Mouse (Mus musculus) hindbrain, embryonic 10.5 days (tissue): ENCODE results near the gene Fam169b. TPM values are rescaled to one million over a fixed set of nuclear protein-coding genes. Genes with fewer than 3 reads are reported as not detected.
"Not testable (repeated sequence)": the region's sequence is repeated elsewhere in the genome, so short reads cannot be mapped to it uniquely, and the experiment has no call there.

Experiments used
- DNase-seq: peaks from one replicate; pipeline ENCODE4 v3.0.0-alpha.2; 2017; ENCODE audit warnings: low spot score
- H3K27ac ChIP-seq: fragments of 300-500 bp; sonication (generic); 2 replicates; pipeline ENCODE4 v1.5.1; 2016; ENCODE audit warnings: mild to moderate bottlenecking, moderate library complexity
- H3K27me3 ChIP-seq: fragments of 300-500 bp; sonication (generic); 2 replicates; pipeline ENCODE4 v1.6.1; 2016; ENCODE audit warnings: mild to moderate bottlenecking; ENCODE audit not compliant: poor library complexity, insufficient read depth, severe bottlenecking
- H3K36me3 ChIP-seq: fragments of 300-500 bp; sonication (generic); 2 replicates; pipeline ENCODE4 v1.6.1; 2016; ENCODE audit warnings: mild to moderate bottlenecking, moderate library complexity
- H3K4me1 ChIP-seq: fragments of 300-500 bp; sonication (generic); replicated peaks from 2 replicates; pipeline ENCODE4 v1.6.1; 2016; ENCODE audit warnings: mild to moderate bottlenecking
- H3K4me3 ChIP-seq: fragments of 300-500 bp; sonication (generic); 2 replicates; pipeline ENCODE4 v1.5.1; 2016; ENCODE audit warnings: mild to moderate bottlenecking, moderate library complexity
- H3K9me3 ChIP-seq: fragments of 300-500 bp; sonication (generic); 2 replicates; pipeline ENCODE4 v1.6.1; 2016; ENCODE audit warnings: mild to moderate bottlenecking, moderate library complexity
- WGBS: fragments of 180-500 bp; shearing (Covaris S2); methylation state at CpG from one replicate; pipeline ENCODE4 v1.1.7; 2016; 5-methylcytosine and 5-hydroxymethylcytosine counted together
- polyA plus RNA-seq: library from polyadenylated mRNA; unstranded; fragments of >200 nt; fragmentation: Nextera tagmentation; extraction: Ambion mirVana; gene quantifications from 2 replicates; pipeline ENCODE4 v1.2.1, GENCODE M21; 2016

Fam169b gene
- polyA plus RNA-seq, 1 experiment from 2014 or later: 1.2 TPM

DNA sequence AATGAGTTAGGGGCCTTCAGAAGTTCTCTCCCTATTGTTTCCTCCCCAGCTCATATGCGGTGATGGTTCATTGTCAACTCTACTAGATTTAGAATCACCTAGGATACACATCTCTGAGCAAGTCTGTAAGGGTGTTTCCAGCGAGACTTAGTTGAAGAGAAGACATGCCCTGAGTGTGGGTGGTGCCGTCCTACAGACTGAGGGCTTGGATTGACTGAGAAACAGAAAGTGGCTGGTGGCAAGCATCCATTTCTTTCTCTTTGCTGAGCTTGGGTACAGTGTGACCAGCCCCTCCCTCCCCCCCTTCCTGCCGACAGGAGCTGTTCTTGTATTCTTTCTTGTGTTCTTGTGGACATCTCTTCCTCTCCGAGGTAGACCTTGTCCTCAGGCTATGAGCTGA is 7.7 kb downstream of the Fam169b start:
- peaks cover 22% of the 10 kb centered on the region for H3K4me1 ChIP-seq
- H3K4me3 ChIP-seq: no peak overlapping the region
- no peaks in the 10 kb centered on the region for H3K9me3 ChIP-seq
- DNase-seq: no peak
- H3K36me3 ChIP-seq: no peaks in the 10 kb centered on the region
- no peak overlapping the region for H3K27ac ChIP-seq
- WGBS: 75% methylated on average over 5 of the region's 5 CpGs
- peaks cover 18% of the 10 kb centered on the region for H3K27me3 ChIP-seq

DNA sequence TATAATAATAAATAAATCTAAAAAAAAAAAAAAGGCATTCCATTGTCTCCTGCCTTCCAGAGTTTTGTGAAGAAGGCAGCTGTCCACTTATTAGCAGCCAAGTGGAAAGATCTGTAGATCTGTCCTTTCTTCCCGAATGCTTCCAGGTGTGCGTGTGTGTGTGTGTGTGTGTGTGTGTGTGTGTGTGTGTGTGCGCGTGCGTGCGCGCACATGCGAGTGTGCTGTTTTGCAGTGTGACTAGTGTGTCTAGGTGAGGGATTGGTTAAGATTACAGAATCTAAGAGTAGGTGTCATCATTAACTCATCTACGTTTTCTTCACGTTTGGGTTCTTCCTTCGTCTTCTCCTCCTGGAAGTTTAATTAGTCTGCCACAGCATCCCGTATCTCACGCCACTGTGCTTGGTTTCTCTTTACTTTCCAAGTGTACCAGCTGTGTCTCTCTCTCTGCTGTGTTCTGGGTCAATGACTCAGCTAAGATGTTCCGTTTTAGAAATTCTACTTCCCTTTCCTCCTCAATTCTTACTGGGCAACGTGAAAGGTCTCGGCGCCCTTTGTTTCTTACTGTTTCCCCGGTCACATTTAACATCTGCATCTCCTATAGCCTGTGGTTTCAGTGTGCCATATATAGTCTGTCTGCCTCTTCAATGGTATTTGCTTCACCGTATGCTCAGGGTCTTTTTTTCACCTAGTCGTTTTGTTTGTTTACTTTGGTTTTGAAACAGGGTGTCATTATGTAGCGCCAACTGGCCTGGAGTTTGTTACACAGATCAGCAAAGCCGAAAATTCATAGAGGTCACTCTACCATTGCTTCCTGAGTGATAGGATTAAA is 8.9 kb downstream of the Fam169b start:
- Histone ChIP-seq H3K27ac (no peak overlapping the region), H3K4me3 (no peak overlapping the region), H3K36me3 (no peaks in the 10 kb centered on the region), H3K9me3 (no peaks in the 10 kb centered on the region), H3K4me1 (peaks cover 12% of the 10 kb centered on the region), H3K27me3 (peaks cover 6% of the 10 kb centered on the region)
- DNase-seq: no peak
- WGBS: 89% methylated on average over 22 of the region's 22 CpGs

DNA sequence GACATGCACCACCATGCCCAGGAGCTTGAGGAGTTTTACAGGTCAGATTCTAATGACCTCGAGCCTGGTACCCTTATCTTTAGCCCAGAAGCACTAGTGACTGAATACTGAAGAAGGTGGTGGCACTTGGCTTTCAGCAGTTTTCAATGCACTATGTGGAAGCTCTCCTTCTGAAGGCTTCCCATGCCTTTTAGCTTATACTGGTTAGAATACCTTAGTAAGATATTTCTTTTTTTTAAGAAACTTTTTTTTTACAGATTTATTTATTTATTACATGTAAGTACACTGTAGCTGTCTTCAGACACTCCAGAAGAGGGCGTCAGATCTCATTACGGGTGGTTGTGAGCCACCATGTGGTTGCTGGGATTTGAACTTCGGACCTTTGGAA is 9.5 kb downstream of the Fam169b start:
- not testable (repeated sequence) for H3K27me3 ChIP-seq, DNase-seq, H3K4me3 ChIP-seq, H3K36me3 ChIP-seq, H3K27ac ChIP-seq, H3K9me3 ChIP-seq
- WGBS: 85% methylated on average over 4 of the region's 4 CpGs
- peaks cover 12% of the 10 kb centered on the region for H3K4me1 ChIP-seq

DNA sequence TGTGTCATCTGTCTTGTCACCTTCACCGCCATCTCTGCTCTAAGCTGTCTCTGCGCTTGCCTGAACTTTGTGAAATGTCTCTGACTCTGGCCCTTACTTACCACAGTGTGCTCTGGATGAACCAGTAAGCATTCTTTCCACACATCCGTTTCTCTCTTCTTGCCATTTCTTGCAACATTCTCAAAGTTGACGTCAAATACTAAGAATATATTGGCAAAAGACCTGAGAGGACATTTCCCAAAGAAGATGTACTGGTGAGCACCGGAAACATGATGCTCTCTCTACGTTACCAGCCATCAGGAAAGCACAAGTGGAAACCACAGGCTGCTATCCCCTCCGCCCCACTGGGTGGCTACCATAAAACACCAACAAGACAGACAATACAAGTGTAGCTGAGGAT is 10.1 kb downstream of the Fam169b start:
- H3K4me1 ChIP-seq: peaks cover 12% of the 10 kb centered on the region
- no peak overlapping the region for H3K4me3 ChIP-seq
- no peak overlapping the region for H3K27ac ChIP-seq
- H3K9me3 ChIP-seq: no peaks in the 10 kb centered on the region
- 92% methylated on average over 7 of the region's 7 CpGs for WGBS
- H3K27me3 ChIP-seq: no peaks in the 10 kb centered on the region
- DNase-seq: no peak
- H3K36me3 ChIP-seq: no peaks in the 10 kb centered on the region

DNA sequence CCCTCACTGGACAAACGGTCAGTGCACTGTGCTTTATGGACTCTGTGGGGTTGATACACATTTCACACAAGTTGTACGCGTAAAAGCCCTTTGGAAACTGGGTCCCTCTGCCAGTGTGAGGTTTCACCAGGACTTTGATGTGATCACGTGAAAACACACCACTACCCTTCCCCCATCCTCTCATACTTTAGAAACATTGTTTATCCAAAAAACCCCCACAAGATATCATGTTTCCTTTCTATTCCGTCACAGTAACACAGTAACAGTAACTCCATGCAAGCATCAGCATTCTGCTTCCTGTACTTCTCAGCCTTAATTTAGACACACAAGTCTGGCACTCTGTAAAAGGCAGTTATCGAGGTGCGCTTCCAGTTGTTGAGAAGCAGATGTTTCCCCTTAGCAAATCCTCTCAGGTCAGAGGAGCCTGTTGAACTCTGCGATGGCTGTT is 12.2 kb downstream of the Fam169b start:
- Histone ChIP-seq H3K27me3 (no peaks in the 10 kb centered on the region), H3K27ac (no peak overlapping the region), H3K36me3 (no peaks in the 10 kb centered on the region), H3K4me1 (peaks cover 8% of the 10 kb centered on the region; the same call in 1 of the 2 replicates), H3K4me3 (no peak overlapping the region), H3K9me3 (no peaks in the 10 kb centered on the region)
- no peak for DNase-seq
- WGBS: 68% methylated on average over 8 of the region's 8 CpGs

DNA sequence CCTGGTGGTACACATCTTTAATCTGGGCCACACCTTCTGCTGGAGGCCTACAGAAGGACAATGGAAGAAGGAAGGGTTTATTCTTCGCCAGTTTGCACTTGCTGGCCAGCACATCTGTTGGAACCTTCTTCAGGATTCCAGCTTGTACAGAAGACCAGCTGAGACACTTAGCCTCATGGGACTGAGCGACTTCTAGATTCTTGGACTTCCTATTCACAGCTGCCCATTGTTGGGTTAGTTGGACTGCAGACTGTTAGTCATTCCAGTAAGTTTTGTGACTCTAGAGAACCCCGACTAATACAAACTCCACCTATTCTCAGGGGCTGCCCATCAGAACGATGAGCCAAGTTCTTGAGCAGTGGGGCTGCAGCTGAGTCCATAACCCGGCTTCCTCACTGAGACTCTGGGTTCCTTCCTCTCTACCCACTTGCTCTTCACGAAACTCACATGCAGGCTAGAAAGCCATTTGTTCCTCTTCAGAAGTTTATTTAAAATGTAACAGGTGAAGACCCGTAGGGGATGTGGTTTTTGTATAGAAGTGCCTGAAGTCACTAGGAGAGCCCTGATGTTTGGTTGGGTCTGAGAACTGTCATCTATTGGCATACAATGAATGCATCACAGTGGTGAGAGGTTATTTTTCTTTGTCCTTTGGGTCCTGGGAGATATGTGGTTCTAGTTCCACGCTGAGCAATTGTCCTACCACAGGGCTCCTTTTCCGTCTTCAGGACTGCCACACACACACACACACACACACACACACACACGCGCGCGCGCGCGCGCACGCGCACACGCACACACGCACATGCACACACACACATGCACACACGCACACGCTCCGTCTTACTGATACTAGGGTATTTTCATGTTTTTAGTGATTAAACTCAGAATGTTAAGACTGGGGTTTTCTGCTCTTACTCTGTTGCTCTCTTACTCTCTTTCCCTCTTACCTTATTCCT is 13.2 kb downstream of the Fam169b start:
- WGBS: 94% methylated on average over 24 of the region's 24 CpGs
- H3K9me3 ChIP-seq: no peaks in the 10 kb centered on the region
- H3K4me1 ChIP-seq: peaks cover 8% of the 10 kb centered on the region; the same call in 1 of the 2 replicates
- no peaks in the 10 kb centered on the region for H3K27me3 ChIP-seq
- DNase-seq: no peak
- H3K36me3 ChIP-seq: no peaks in the 10 kb centered on the region
- H3K27ac ChIP-seq: no peak overlapping the region
- H3K4me3 ChIP-seq: no peak overlapping the region

DNA sequence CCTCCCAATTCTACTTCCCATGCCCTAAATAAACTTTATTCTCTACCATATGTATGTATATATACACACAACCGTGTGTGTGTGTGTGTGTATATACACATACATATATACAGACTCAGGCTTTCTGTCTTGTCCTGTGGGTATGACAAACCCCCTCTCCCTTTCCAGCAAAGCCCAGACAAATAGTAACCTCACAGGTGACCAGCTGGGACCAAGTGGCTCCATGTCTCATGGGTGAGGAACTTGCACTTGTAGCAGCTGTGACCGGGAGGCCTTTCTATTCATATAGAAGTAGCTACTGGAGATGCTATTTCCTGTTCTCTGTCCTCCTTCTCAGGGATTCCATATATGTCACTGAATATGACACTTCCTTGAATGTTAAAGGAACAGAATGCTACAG is 13.9 kb downstream of the Fam169b start:
- no peaks in the 10 kb centered on the region for H3K9me3 ChIP-seq
- peaks cover 8% of the 10 kb centered on the region; the same call in 1 of the 2 replicates for H3K4me1 ChIP-seq
- H3K27ac ChIP-seq: no peak overlapping the region
- no peak overlapping the region for H3K4me3 ChIP-seq
- H3K36me3 ChIP-seq: no peaks in the 10 kb centered on the region
- WGBS: 92% methylated on average over 2 of the region's 2 CpGs
- H3K27me3 ChIP-seq: no peaks in the 10 kb centered on the region
- DNase-seq: no peak

DNA sequence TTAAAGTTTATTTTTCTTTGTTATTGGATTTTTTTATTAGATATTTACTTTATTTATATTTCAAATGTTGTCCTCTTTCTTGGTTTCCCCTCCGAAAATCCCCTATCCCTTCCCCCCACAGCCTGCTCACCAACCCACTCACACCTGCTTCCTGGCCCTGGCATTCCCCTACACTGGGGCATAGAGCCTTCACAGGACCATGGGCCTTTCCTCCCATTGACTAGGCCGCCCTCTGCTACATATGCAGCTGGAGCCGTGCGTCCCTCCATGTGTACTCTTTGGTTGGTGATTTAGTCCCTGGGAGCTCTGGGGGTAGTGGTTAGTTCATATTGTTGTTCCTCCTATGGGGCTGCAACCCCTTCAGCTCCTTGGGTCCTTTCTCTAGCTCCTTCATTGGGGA is 14.4 kb downstream of the Fam169b start:
- not testable (repeated sequence) for DNase-seq, H3K27ac ChIP-seq, H3K4me1 ChIP-seq, H3K27me3 ChIP-seq, H3K9me3 ChIP-seq, H3K36me3 ChIP-seq, H3K4me3 ChIP-seq
- 91% methylated on average over 4 of the region's 4 CpGs for WGBS

DNA sequence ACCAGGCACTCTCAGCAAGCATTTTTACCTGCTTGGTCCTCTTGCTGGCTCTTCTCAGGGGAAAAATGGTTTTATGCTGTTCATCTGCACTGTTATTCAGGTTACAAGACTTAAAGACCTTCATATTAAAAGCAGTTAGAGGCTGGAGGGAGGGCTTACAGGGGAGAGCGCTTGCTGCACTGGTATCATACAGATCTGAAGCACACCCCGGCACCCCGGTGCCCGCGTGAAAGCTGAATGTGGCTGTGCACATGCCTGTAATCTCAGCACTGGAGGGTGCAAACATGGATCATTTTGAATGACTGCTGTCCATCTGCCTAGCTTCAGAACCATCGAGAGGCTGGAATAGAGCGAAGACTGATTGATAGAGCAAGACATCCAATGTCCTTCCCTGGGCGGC is 15.4 kb downstream of the Fam169b start:
- no peaks in the 10 kb centered on the region for H3K9me3 ChIP-seq
- WGBS: 94% methylated on average over 8 of the region's 8 CpGs
- H3K27me3 ChIP-seq: no peaks in the 10 kb centered on the region
- H3K4me1 ChIP-seq: peaks cover 8% of the 10 kb centered on the region; the same call in 1 of the 2 replicates
- H3K4me3 ChIP-seq: no peak overlapping the region
- no peak overlapping the region for H3K27ac ChIP-seq
- no peak for DNase-seq
- H3K36me3 ChIP-seq: no peaks in the 10 kb centered on the region

DNA sequence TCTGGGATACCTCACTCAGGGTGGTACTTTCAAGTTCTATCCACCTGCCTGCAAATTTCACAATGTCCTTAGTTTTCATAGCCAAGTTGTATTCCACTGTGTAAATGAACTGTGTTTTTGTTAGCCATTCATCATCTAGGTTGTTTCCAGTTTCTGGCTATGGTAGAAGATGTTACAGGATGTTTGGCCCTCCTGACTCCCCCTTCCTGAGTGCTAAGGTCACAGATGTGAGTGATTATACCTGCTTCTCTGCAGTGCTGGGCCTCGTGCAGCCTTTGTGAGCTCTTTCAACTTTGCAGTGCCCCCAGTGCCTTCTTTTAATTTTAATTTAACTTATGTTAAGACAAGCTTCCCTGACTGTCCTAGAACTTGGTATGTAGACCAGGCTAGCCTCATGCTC is 18.0 kb downstream of the Fam169b start:
- Histone ChIP-seq H3K27ac (no peak overlapping the region), H3K4me1 (no peaks in the 10 kb centered on the region), H3K4me3 (no peak overlapping the region), H3K27me3 (no peaks in the 10 kb centered on the region), H3K9me3 (no peaks in the 10 kb centered on the region), H3K36me3 (no peaks in the 10 kb centered on the region)
- no peak for DNase-seq
- 57% methylated on average over 1 of the region's 1 CpGs for WGBS

DNA sequence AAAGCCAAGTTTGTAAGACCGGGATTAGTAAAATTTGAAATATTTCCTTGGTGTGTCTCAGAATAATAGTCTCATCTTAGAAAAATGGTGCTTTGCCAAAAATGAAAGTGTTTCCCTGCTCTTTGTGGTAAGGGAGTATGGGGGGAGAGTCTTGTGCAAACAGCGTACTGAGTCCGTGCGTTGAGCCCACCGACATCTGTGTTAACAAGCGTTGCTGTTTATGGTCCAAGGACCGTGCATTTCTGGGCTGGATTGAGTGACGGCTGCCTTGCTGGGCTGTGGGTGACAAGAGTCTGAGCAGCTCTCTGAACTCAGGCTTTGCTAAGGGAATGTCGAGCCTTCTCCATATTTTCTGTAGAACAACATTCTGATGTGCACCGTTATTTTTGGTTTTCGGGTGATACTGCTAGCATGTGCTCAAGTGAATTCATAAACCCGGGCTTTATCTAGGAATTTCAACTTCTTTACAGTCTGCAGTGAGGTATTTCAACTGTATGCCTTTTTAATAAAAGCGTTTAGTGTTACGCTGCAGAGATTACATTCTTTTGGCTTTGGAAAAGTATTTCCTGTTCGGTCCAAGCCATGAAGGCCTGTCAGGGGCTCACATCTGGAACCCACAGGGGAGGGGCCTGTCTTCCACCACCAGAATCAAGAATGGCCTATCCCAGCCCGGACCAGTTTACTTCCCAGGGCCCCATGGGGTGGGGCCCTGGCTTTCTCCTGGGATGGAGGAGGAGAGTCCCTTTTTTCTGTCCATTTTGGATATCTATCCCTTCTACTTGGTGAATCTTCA is 20.6 kb downstream of the Fam169b start:
- no peaks in the 10 kb centered on the region for H3K27me3 ChIP-seq
- no peak overlapping the region for H3K4me3 ChIP-seq
- no peaks in the 10 kb centered on the region for H3K36me3 ChIP-seq
- no peaks in the 10 kb centered on the region for H3K9me3 ChIP-seq
- no peak for DNase-seq
- WGBS: 72% methylated on average over 16 of the region's 16 CpGs
- no peaks in the 10 kb centered on the region for H3K4me1 ChIP-seq
- H3K27ac ChIP-seq: no peak overlapping the region

DNA sequence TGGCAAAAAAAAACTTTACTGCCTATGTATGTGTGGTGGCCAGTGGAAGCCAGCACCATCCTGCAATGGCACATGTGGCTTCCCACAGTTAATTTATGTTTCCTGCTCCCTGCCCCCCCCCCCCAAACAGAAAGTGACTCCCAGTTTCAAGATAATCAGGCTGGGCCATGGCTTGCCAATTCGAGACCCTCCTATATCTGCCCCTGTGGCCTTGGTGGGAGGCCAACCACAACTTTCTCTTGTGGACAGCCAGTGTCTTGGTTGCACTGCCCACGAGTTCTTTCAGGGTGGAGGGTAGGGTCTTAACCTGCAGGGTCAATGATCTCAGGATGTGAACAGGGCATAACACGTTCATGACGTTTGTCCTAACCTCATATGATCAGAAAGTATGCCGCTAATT is 22.8 kb downstream of the Fam169b start:
- Histone ChIP-seq H3K27ac (no peak overlapping the region), H3K36me3 (no peaks in the 10 kb centered on the region), H3K9me3 (no peaks in the 10 kb centered on the region), H3K4me1 (no peaks in the 10 kb centered on the region), H3K4me3 (no peak overlapping the region), H3K27me3 (no peaks in the 10 kb centered on the region)
- no peak for DNase-seq
- WGBS: 91% methylated on average over 5 of the region's 5 CpGs
